Mouse (Mus musculus) brain, embryonic 14.5 days (tissue): ENCODE measurements around the gene Dcdc2a. TPM values are rescaled to one million over a fixed set of nuclear protein-coding genes. Genes with fewer than 3 reads are reported as not detected.

Source experiments
- DNase-seq: peaks from one replicate; pipeline ENCODE4 v3.0.0-alpha.2; 2011; ENCODE audit warnings: low read depth
- CTCF ChIP-seq: fragments of 200-500 bp; IDR thresholded peaks from 2 replicates; pipeline ENCODE4 v1.5.1; 2012; ENCODE audit warnings: inconsistent platforms, mild to moderate bottlenecking, moderate library complexity, borderline replicate concordance; ENCODE audit not compliant: insufficient read depth, insufficient read length; ENCODE audit errors: extremely low read depth
- POLR2A ChIP-seq: fragments of 200-500 bp; IDR thresholded peaks from 2 replicates; pipeline ENCODE4 v1.6.1; 2012; ENCODE audit warnings: mild to moderate bottlenecking, inconsistent platforms, borderline replicate concordance; ENCODE audit not compliant: poor library complexity, insufficient read depth, insufficient read length, severe bottlenecking; ENCODE audit errors: extremely low read depth
- polyA plus RNA-seq: library from polyadenylated mRNA; depleted of rRNA; stranded (reverse); fragments of >200 nt; gene quantifications from 2 replicates; pipeline ENCODE4 v1.2.3, GENCODE M21; 2012

The Dcdc2a gene
- polyA plus RNA-seq, 1 experiment = 2.9 TPM

- TF ChIP-seq CTCF (no peak), POLR2A (no peak)
Measured at GRCm38 (mm10) chr13:25100581-25100980, 44.8 kb downstream of the Dcdc2a start.

DNA sequence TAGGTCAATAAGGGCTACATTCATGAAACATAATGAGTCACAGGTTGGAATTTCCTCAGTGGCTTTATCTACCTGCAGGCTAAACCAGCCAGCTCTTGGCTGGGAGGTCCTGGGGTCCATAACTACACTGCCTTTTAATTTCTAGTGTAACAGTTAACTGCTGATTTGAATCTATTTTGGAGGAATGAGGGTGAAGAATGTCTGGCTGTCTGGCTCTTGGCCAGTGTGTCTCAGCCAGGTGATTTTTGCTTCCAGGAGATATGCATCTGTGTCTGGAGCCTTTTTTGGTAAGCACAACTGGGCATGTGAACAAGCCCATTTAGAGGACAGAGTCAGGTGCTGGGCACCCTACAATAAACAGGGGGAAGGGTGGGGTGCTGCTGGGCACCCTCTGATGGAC, 49.9 kb downstream of the Dcdc2a start:
- TF ChIP-seq POLR2A = no peak
- no peak for TF ChIP-seq CTCF
- DNase-seq = no peak

More at GRCm38 (mm10) chr13:25100581-25100980, 44.8 kb downstream of the Dcdc2a start:
- no peak for DNase-seq

- DNase-seq = no peak
- TF ChIP-seq CTCF = no peak
- TF ChIP-seq POLR2A = no peak
Measured at GRCm38 (mm10) chr13:25106740-25107139, 50.9 kb downstream of the Dcdc2a start.

GRCm38 (mm10) chr13:25108353-25108752, 52.5 kb downstream of the Dcdc2a start:
- no peak for DNase-seq
- TF ChIP-seq POLR2A = no peak
- no peak for TF ChIP-seq CTCF

- no peak for DNase-seq
- TF ChIP-seq POLR2A = no peak
Measured at GRCm38 (mm10) chr13:25110592-25111095, 54.8 kb downstream of the Dcdc2a start.

DNA sequence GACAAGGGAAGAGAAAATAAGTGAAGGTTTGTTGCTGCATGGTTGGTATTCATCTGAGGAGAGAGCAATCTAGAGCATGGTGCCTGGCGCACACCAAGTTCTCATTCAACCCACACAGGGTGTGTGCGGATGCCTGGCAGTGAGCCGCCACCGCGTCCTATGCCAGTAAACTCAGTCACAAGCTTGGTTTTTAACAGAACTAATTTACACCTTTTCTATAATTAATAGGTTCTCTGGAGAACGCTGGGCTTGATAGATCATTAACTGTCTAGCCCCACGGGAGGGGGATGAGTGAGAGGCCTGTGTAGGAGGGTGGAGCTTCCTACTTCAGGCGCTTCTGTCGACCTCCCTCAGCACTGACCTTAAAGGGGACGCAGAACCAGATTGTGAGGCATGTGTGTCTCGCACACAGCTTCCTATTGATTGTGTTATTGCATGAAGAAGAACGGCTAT, 59.7 kb downstream of the Dcdc2a start:
- TF ChIP-seq POLR2A (no peak), CTCF (no peak)
- peak; percentile 92 for DNase-seq

DNA sequence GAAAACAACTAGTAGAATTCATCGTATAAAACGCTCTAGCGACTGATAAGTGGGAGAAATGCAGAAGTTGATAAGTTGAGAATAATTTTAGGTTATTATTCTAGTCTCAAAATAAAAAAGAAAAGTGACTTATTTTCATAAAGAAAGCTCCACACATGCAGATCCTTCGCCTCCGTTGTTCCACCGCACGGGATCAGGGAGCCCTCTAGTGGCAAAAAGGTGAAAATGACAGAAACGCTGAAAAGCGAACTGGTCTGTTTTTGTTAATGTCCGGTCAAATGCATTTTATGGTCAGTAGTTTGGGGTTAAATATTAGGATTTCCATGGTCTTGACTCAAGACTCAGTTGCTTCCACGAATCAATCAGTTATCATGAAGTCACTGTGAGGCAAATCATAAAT, 60.2 kb downstream of the Dcdc2a start:
- DNase-seq = peak; percentile 84
- TF ChIP-seq CTCF (peak; percentile 92), POLR2A (no peak)

DNA sequence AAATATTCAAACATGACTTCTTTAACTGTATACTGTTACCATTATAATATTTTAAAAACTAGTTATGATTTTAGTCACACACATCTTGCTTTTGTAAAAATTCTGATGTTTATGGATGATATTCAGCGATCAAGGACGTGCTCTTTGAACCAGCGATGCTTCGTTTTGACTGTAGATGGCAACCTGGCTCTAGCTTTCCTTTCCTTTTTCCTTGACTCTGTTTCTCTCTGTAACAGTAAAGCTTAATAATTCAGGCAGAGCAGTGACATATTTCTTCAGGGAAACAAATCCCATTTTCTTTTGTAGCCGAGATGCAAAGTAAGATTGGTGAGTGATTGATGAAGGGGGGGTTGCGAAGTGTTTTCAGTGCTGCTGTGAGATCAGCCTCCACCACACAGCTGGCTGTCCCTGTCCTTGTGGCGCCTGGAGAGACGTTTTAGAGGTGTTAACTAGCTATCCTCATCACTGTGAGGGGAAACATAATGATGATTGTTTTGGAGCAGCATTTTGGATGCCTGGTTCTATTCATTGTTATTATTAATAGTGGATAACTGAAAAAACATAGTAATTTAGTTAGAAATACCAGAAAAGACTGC, 67.0 kb downstream of the Dcdc2a start:
- peak; percentile 80 for DNase-seq
- peak; percentile 59; the same call in 1 of the 2 replicates for TF ChIP-seq CTCF
- TF ChIP-seq POLR2A = no peak

DNA sequence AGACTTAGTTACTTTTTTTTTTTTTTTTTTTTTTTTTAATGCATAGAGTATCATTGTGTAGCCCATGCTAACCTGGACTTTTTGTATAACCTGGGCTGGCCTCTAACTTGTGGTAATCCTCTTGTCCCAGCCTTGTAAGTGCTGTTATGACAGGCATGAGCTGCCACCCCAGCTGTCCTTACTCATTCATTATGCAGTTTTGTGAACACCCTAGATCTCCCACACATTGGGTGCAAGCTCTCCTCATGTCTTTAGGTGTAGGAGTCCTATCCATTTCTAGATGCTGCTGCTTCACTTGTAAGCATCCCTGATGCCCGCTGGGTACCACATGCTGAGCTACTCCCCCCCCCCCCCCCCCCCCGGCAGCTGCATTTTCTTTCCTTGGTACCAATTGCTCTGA, 71.4 kb downstream of the Dcdc2a start:
- TF ChIP-seq CTCF (no peak), POLR2A (no peak)
- DNase-seq = no peak

DNA sequence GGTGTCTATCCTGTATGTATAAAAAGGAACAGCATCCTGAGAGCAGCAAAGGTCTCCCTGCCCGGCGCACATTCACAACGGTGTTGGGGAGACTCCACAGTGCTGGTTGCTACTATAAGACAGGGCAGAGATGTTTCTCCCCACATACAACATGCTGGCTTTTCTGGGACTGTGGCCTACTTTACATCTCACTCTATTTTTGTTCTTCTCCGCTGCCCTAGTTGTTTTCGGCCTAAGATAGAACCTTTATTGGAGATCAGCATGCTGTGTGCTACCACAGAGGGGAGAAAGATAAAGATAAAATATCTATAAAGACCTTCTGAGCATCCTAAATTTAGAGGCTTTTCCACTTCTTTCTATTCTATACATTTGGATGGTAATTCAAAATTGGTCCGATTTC, 72.0 kb downstream of the Dcdc2a start:
- TF ChIP-seq POLR2A = no peak
- TF ChIP-seq CTCF = no peak
- DNase-seq = no peak

DNA sequence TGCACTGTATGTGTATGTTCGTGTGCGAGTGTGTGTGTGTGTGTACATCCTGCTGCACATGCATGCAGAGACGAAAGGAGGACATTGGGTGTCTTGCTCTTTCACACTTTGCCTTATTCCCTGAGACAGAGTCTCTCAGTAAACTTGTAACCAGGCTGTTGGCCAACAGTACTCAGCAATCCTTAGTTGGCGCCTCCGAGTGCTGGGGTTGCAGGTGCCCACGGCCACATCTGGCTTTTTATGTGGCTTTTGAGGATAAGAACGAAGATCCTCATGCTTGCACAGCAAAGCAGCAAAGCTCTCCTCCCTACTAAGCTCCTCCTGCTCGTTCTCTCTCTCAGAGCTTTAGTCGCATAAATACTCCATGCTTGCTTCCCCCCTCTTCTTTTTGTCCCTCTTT, 73.0 kb downstream of the Dcdc2a start:
- no peak for DNase-seq
- no peak for TF ChIP-seq POLR2A
- no peak for TF ChIP-seq CTCF

GRCm38 (mm10) chr13:25143066-25143465, 87.3 kb downstream of the Dcdc2a start:
- no peak for TF ChIP-seq POLR2A
- no peak for TF ChIP-seq CTCF
- DNase-seq = no peak
